Mouse (Mus musculus): ENCODE measurements at regions not wholly inside any gene's neighbourhood (a gene's known extent, or its start where the extent isn't known, plus 50 kb on each side); places are given as distances from the start of the nearest gene placed in this dataset.

- Histone ChIP-seq H3K4me1 (ENCODE audit: control insufficient read depth, insufficient read depth, low read length) (no peaks in the 10 kb centered on the region), H3K4me3 (replicated peaks; ENCODE audit: control insufficient read depth, low read depth, low read length) (no peak overlapping the region), H3K27ac (ENCODE audit: control insufficient read depth, insufficient read depth, low read depth, low read length, poor library complexity) (no peak overlapping the region)
- no peak for TF ChIP-seq CTCF (IDR thresholded peaks at IDR 0.05; ENCODE audit: control insufficient read depth, insufficient read depth, low read length)
- TF ChIP-seq POLR2A (IDR thresholded peaks at IDR 0.05; ENCODE audit: borderline replicate concordance, control insufficient read depth, low read depth, low read length), result no peak
- 85% methylated on average over 17 of the region's 17 CpGs for WGBS
Measured at GRCm38 (mm10) chr2:173930606-173931177, 145.4 kb upstream of the Stx16 start.

- H3K27ac ChIP-seq (ENCODE audit: control insufficient read depth, insufficient read depth, low read depth, low read length, poor library complexity), result no peak overlapping the region
- 78% methylated on average over 5 of the region's 5 CpGs for whole genome bisulfite sequencing
- H3K4me3 ChIP-seq (replicated peaks; ENCODE audit: control insufficient read depth, low read depth, low read length), result no peak overlapping the region
- TF ChIP-seq POLR2A (IDR thresholded peaks at IDR 0.05; ENCODE audit: borderline replicate concordance, control insufficient read depth, low read depth, low read length) (no peak), CTCF (IDR thresholded peaks at IDR 0.05; ENCODE audit: control insufficient read depth, insufficient read depth, low read length) (no peak)
- no peaks in the 10 kb centered on the region for H3K4me1 ChIP-seq (ENCODE audit: control insufficient read depth, insufficient read depth, low read length)
Measured at GRCm38 (mm10) chr2:173935706-173936105, 140.4 kb upstream of the Stx16 start.

- H3K27ac ChIP-seq (ENCODE audit: control insufficient read depth, insufficient read depth, low read depth, low read length, poor library complexity), result no peak overlapping the region
- H3K4me3 ChIP-seq (replicated peaks; ENCODE audit: control insufficient read depth, low read depth, low read length), result no peak overlapping the region
- H3K4me1 ChIP-seq (ENCODE audit: control insufficient read depth, insufficient read depth, low read length), result no peaks in the 10 kb centered on the region
- WGBS, result 79% methylated on average over 18 of the region's 18 CpGs
- no peak for TF ChIP-seq POLR2A (IDR thresholded peaks at IDR 0.05; ENCODE audit: borderline replicate concordance, control insufficient read depth, low read depth, low read length)
- no peak for TF ChIP-seq CTCF (IDR thresholded peaks at IDR 0.05; ENCODE audit: control insufficient read depth, insufficient read depth, low read length)
Measured at GRCm38 (mm10) chr2:173937531-173938439, 138.3 kb upstream of the Stx16 start.

GRCm38 (mm10) chr2:173938440-173938787, 137.7 kb upstream of the Stx16 start:
- Histone ChIP-seq H3K4me3 (replicated peaks; ENCODE audit: control insufficient read depth, low read depth, low read length) (no peak overlapping the region), H3K27ac (ENCODE audit: control insufficient read depth, insufficient read depth, low read depth, low read length, poor library complexity) (no peak overlapping the region), H3K4me1 (ENCODE audit: control insufficient read depth, insufficient read depth, low read length) (no peaks in the 10 kb centered on the region)
- WGBS, result 82% methylated on average over 11 of the region's 11 CpGs
- TF ChIP-seq POLR2A (IDR thresholded peaks at IDR 0.05; ENCODE audit: borderline replicate concordance, control insufficient read depth, low read depth, low read length) (no peak), CTCF (IDR thresholded peaks at IDR 0.05; ENCODE audit: control insufficient read depth, insufficient read depth, low read length) (no peak)

GRCm38 (mm10) chr2:173945441-173945840, 130.7 kb upstream of the Stx16 start:
- WGBS, result 81% methylated on average over 5 of the region's 5 CpGs
- no peak overlapping the region for H3K4me3 ChIP-seq (replicated peaks; ENCODE audit: control insufficient read depth, low read depth, low read length)
- no peak for TF ChIP-seq CTCF (IDR thresholded peaks at IDR 0.05; ENCODE audit: control insufficient read depth, insufficient read depth, low read length)
- TF ChIP-seq POLR2A (IDR thresholded peaks at IDR 0.05; ENCODE audit: borderline replicate concordance, control insufficient read depth, low read depth, low read length), result no peak
- no peak overlapping the region for H3K27ac ChIP-seq (ENCODE audit: control insufficient read depth, insufficient read depth, low read depth, low read length, poor library complexity)
- H3K4me1 ChIP-seq (ENCODE audit: control insufficient read depth, insufficient read depth, low read length), result no peaks in the 10 kb centered on the region

- H3K27ac ChIP-seq (ENCODE audit: control insufficient read depth, insufficient read depth, low read depth, low read length, poor library complexity), result no peak overlapping the region
- no peaks in the 10 kb centered on the region for H3K4me1 ChIP-seq (ENCODE audit: control insufficient read depth, insufficient read depth, low read length)
- no peak overlapping the region for H3K4me3 ChIP-seq (replicated peaks; ENCODE audit: control insufficient read depth, low read depth, low read length)
- 79% methylated on average over 5 of the region's 5 CpGs for WGBS
- TF ChIP-seq CTCF (IDR thresholded peaks at IDR 0.05; ENCODE audit: control insufficient read depth, insufficient read depth, low read length), result no peak
- no peak for TF ChIP-seq POLR2A (IDR thresholded peaks at IDR 0.05; ENCODE audit: borderline replicate concordance, control insufficient read depth, low read depth, low read length)
Measured at GRCm38 (mm10) chr2:173948586-173948985, 127.5 kb upstream of the Stx16 start.

GRCm38 (mm10) chr2:173950164-173950891, 125.8 kb upstream of the Stx16 start:
- no peak overlapping the region; the same call in 1 of the 2 replicates for H3K27ac ChIP-seq (ENCODE audit: control insufficient read depth, insufficient read depth, low read depth, low read length, poor library complexity)
- H3K4me1 ChIP-seq (ENCODE audit: control insufficient read depth, insufficient read depth, low read length), result no peaks in the 10 kb centered on the region
- 44% methylated on average over 10 of the region's 10 CpGs for WGBS

GRCm38 (mm10) chr2:173966111-173966510, 110.0 kb upstream of the Stx16 start:
- TF ChIP-seq CTCF (IDR thresholded peaks at IDR 0.05; ENCODE audit: control insufficient read depth, insufficient read depth, low read length) (no peak), POLR2A (IDR thresholded peaks at IDR 0.05; ENCODE audit: borderline replicate concordance, control insufficient read depth, low read depth, low read length) (no peak)
- H3K4me1 ChIP-seq (ENCODE audit: control insufficient read depth, insufficient read depth, low read length), result no peaks in the 10 kb centered on the region
- 76% methylated on average over 5 of the region's 5 CpGs for WGBS
- H3K4me3 ChIP-seq (replicated peaks; ENCODE audit: control insufficient read depth, low read depth, low read length), result no peak overlapping the region
- H3K27ac ChIP-seq (ENCODE audit: control insufficient read depth, insufficient read depth, low read depth, low read length, poor library complexity), result no peak overlapping the region

More at GRCm38 (mm10) chr2:173950164-173950891, 125.8 kb upstream of the Stx16 start:
- H3K4me3 ChIP-seq (replicated peaks; ENCODE audit: control insufficient read depth, low read depth, low read length), result no peak overlapping the region
- TF ChIP-seq POLR2A (IDR thresholded peaks at IDR 0.05; ENCODE audit: borderline replicate concordance, control insufficient read depth, low read depth, low read length) (no peak), CTCF (IDR thresholded peaks at IDR 0.05; ENCODE audit: control insufficient read depth, insufficient read depth, low read length) (no peak)
